Mouse (Mus musculus): ENCODE results near the gene Gsk3b. TPM values are rescaled to one million over a fixed set of nuclear protein-coding genes. Genes with fewer than 3 reads are reported as not detected.

Gene Gsk3b
- polyA plus RNA-seq, 1 experiment from 2014 or later, result 138 TPM

- no peaks in the 10 kb centered on the region for H3K27me3 ChIP-seq (ENCODE audit: control insufficient read depth, insufficient read depth, low read depth, low read length)
- ATAC-seq, result no peak
- H3K9ac ChIP-seq (ENCODE audit: low read depth, low read length), result no peak overlapping the region
- H3K27ac ChIP-seq (ENCODE audit: low read length), result no peak overlapping the region
- no peaks in the 10 kb centered on the region for H3K4me1 ChIP-seq (ENCODE audit: control insufficient read depth, insufficient read depth, low read length)
- H3K4me2 ChIP-seq (ENCODE audit: low read length), result no peak overlapping the region
- H3K9me3 ChIP-seq (replicated peaks; ENCODE audit: control insufficient read depth, low read length, poor library complexity, severe bottlenecking), result no peaks in the 10 kb centered on the region
- H3K36me3 ChIP-seq (ENCODE audit: control insufficient read depth, insufficient read depth, low read length), result no peaks in the 10 kb centered on the region
- WGBS, result 79% methylated on average over 1 of the region's 1 CpGs
- no peak overlapping the region for H3K4me3 ChIP-seq (ENCODE audit: low read depth, low read length)
Measured at GRCm38 (mm10) chr16:38080201-38080600, 8.6 kb upstream of the Gsk3b start.

GRCm38 (mm10) chr16:38087231-38087630, 1.6 kb upstream of the Gsk3b start:
- H3K4me1 ChIP-seq (ENCODE audit: control insufficient read depth, insufficient read depth, low read length), result peaks cover 14% of the 10 kb centered on the region
- peak overlapping the region; percentile 81 for H3K4me2 ChIP-seq (ENCODE audit: low read length)
- peak overlapping the region; percentile 97 for H3K9ac ChIP-seq (ENCODE audit: low read depth, low read length)
- H3K27me3 ChIP-seq (ENCODE audit: control insufficient read depth, insufficient read depth, low read depth, low read length), result no peaks in the 10 kb centered on the region
- H3K27ac ChIP-seq (ENCODE audit: low read length), result peak overlapping the region; percentile 100
- no peak for ATAC-seq
- peak overlapping the region; percentile 70 for H3K4me3 ChIP-seq (ENCODE audit: low read depth, low read length)
- H3K9me3 ChIP-seq (replicated peaks; ENCODE audit: control insufficient read depth, low read length, poor library complexity, severe bottlenecking), result no peaks in the 10 kb centered on the region
- no peaks in the 10 kb centered on the region for H3K36me3 ChIP-seq (ENCODE audit: control insufficient read depth, insufficient read depth, low read length)
- WGBS, result 13% methylated on average over 10 of the region's 10 CpGs

- peak; percentile 0; the same call in 1 of the 2 replicates for ATAC-seq
- Histone ChIP-seq H3K9ac (ENCODE audit: low read depth, low read length) (peak overlapping the region; percentile 97), H3K4me3 (ENCODE audit: low read depth, low read length) (peak overlapping the region; percentile 70), H3K27me3 (ENCODE audit: control insufficient read depth, insufficient read depth, low read depth, low read length) (no peaks in the 10 kb centered on the region), H3K4me1 (ENCODE audit: control insufficient read depth, insufficient read depth, low read length) (peaks cover 14% of the 10 kb centered on the region), H3K4me2 (ENCODE audit: low read length) (peak overlapping the region; percentile 81), H3K27ac (ENCODE audit: low read length) (peak overlapping the region; percentile 100), H3K36me3 (ENCODE audit: control insufficient read depth, insufficient read depth, low read length) (no peaks in the 10 kb centered on the region), H3K9me3 (replicated peaks; ENCODE audit: control insufficient read depth, low read length, poor library complexity, severe bottlenecking) (no peaks in the 10 kb centered on the region)
- under 1% methylated on average over 11 of the region's 11 CpGs for WGBS
Measured at GRCm38 (mm10) chr16:38087645-38088125, 1.1 kb upstream of the Gsk3b start.

- WGBS, result under 1% methylated on average over 38 of the region's 40 CpGs
- no peaks in the 10 kb centered on the region for H3K36me3 ChIP-seq (ENCODE audit: control insufficient read depth, insufficient read depth, low read length)
- H3K4me3 ChIP-seq (ENCODE audit: low read depth, low read length), result peak overlapping the region; percentile 70
- H3K4me1 ChIP-seq (ENCODE audit: control insufficient read depth, insufficient read depth, low read length), result peaks cover 14% of the 10 kb centered on the region
- H3K27ac ChIP-seq (ENCODE audit: low read length), result peak overlapping the region; percentile 100
- ATAC-seq, result peak; percentile 15
- peak overlapping the region; percentile 81 for H3K4me2 ChIP-seq (ENCODE audit: low read length)
- no peaks in the 10 kb centered on the region for H3K9me3 ChIP-seq (replicated peaks; ENCODE audit: control insufficient read depth, low read length, poor library complexity, severe bottlenecking)
- no peaks in the 10 kb centered on the region for H3K27me3 ChIP-seq (ENCODE audit: control insufficient read depth, insufficient read depth, low read depth, low read length)
- H3K9ac ChIP-seq (ENCODE audit: low read depth, low read length), result peak overlapping the region; percentile 97
Measured at GRCm38 (mm10) chr16:38088126-38088628, 624 bp upstream of the Gsk3b start.

- Histone ChIP-seq H3K4me3 (ENCODE audit: low read depth, low read length) (peak overlapping the region; percentile 97), H3K27ac (ENCODE audit: low read length) (peak overlapping the region; percentile 100), H3K9ac (ENCODE audit: low read depth, low read length) (peak overlapping the region; percentile 99), H3K4me2 (ENCODE audit: low read length) (peak overlapping the region; percentile 11; the same call in 1 of the 2 replicates), H3K9me3 (replicated peaks; ENCODE audit: control insufficient read depth, low read length, poor library complexity, severe bottlenecking) (no peaks in the 10 kb centered on the region), H3K27me3 (ENCODE audit: control insufficient read depth, insufficient read depth, low read depth, low read length) (no peaks in the 10 kb centered on the region), H3K4me1 (ENCODE audit: control insufficient read depth, insufficient read depth, low read length) (peaks cover 28% of the 10 kb centered on the region), H3K36me3 (ENCODE audit: control insufficient read depth, insufficient read depth, low read length) (no peaks in the 10 kb centered on the region)
- under 1% methylated on average over 59 of the region's 76 CpGs for WGBS
- ATAC-seq, result no peak
Measured at GRCm38 (mm10) chr16:38089447-38090170, 808 bp downstream of the Gsk3b start.

GRCm38 (mm10) chr16:38090341-38091005, 1.7 kb downstream of the Gsk3b start:
- no peak for ATAC-seq
- Histone ChIP-seq H3K4me1 (ENCODE audit: control insufficient read depth, insufficient read depth, low read length) (peaks cover 36% of the 10 kb centered on the region), H3K9ac (ENCODE audit: low read depth, low read length) (peak overlapping the region; percentile 99), H3K9me3 (replicated peaks; ENCODE audit: control insufficient read depth, low read length, poor library complexity, severe bottlenecking) (no peaks in the 10 kb centered on the region), H3K36me3 (ENCODE audit: control insufficient read depth, insufficient read depth, low read length) (no peaks in the 10 kb centered on the region), H3K4me3 (ENCODE audit: low read depth, low read length) (peak overlapping the region; percentile 97), H3K27me3 (ENCODE audit: control insufficient read depth, insufficient read depth, low read depth, low read length) (no peaks in the 10 kb centered on the region), H3K4me2 (ENCODE audit: low read length) (peak overlapping the region; percentile 90), H3K27ac (ENCODE audit: low read length) (peak overlapping the region; percentile 100)
- WGBS, result 0% methylated on average over 17 of the region's 17 CpGs

GRCm38 (mm10) chr16:38091041-38091440, 2.2 kb downstream of the Gsk3b start:
- peaks cover 41% of the 10 kb centered on the region for H3K4me1 ChIP-seq (ENCODE audit: control insufficient read depth, insufficient read depth, low read length)
- H3K4me2 ChIP-seq (ENCODE audit: low read length), result peak overlapping the region; percentile 90
- H3K27me3 ChIP-seq (ENCODE audit: control insufficient read depth, insufficient read depth, low read depth, low read length), result no peaks in the 10 kb centered on the region
- peak overlapping the region; percentile 100 for H3K27ac ChIP-seq (ENCODE audit: low read length)
- ATAC-seq, result no peak
- H3K36me3 ChIP-seq (ENCODE audit: control insufficient read depth, insufficient read depth, low read length), result no peaks in the 10 kb centered on the region
- H3K4me3 ChIP-seq (ENCODE audit: low read depth, low read length), result peak overlapping the region; percentile 97
- H3K9ac ChIP-seq (ENCODE audit: low read depth, low read length), result peak overlapping the region; percentile 99
- under 1% methylated on average over 5 of the region's 5 CpGs for WGBS
- H3K9me3 ChIP-seq (replicated peaks; ENCODE audit: control insufficient read depth, low read length, poor library complexity, severe bottlenecking), result no peaks in the 10 kb centered on the region

- Histone ChIP-seq H3K9ac (ENCODE audit: low read depth, low read length) (peak overlapping the region; percentile 65), H3K4me2 (ENCODE audit: low read length) (peak overlapping the region; percentile 90), H3K4me3 (ENCODE audit: low read depth, low read length) (peak overlapping the region; percentile 97), H3K4me1 (ENCODE audit: control insufficient read depth, insufficient read depth, low read length) (peaks cover 39% of the 10 kb centered on the region), H3K36me3 (ENCODE audit: control insufficient read depth, insufficient read depth, low read length) (no peaks in the 10 kb centered on the region), H3K27ac (ENCODE audit: low read length) (no peak overlapping the region), H3K27me3 (ENCODE audit: control insufficient read depth, insufficient read depth, low read depth, low read length) (no peaks in the 10 kb centered on the region), H3K9me3 (replicated peaks; ENCODE audit: control insufficient read depth, low read length, poor library complexity, severe bottlenecking) (no peaks in the 10 kb centered on the region)
- WGBS, result 5% methylated on average over 5 of the region's 5 CpGs
- ATAC-seq, result no peak
Measured at GRCm38 (mm10) chr16:38091706-38092105, 2.9 kb downstream of the Gsk3b start.

- H3K27ac ChIP-seq (ENCODE audit: low read length), result no peak overlapping the region
- peak overlapping the region; percentile 71 for H3K9ac ChIP-seq (ENCODE audit: low read depth, low read length)
- under 1% methylated on average over 4 of the region's 4 CpGs for WGBS
- peaks cover 40% of the 10 kb centered on the region for H3K4me1 ChIP-seq (ENCODE audit: control insufficient read depth, insufficient read depth, low read length)
- no peaks in the 10 kb centered on the region for H3K9me3 ChIP-seq (replicated peaks; ENCODE audit: control insufficient read depth, low read length, poor library complexity, severe bottlenecking)
- ATAC-seq, result no peak
- peak overlapping the region; percentile 61 for H3K4me2 ChIP-seq (ENCODE audit: low read length)
- no peaks in the 10 kb centered on the region for H3K36me3 ChIP-seq (ENCODE audit: control insufficient read depth, insufficient read depth, low read length)
- H3K4me3 ChIP-seq (ENCODE audit: low read depth, low read length), result peak overlapping the region; percentile 56
- H3K27me3 ChIP-seq (ENCODE audit: control insufficient read depth, insufficient read depth, low read depth, low read length), result no peaks in the 10 kb centered on the region
Measured at GRCm38 (mm10) chr16:38092598-38092997, 3.8 kb downstream of the Gsk3b start.

Data from midbrain, embryonic 16.5 days (tissue).